Mouse (Mus musculus) heart, embryonic 15.5 days (tissue): Measurements from ENCODE around the gene Papss2. TPM values are rescaled to one million over a fixed set of nuclear protein-coding genes. Genes with fewer than 3 reads are reported as not detected.

Experiments
- ATAC-seq: fragments of 200-750 bp; cut with Nextera tagmentation; replicated peaks from 2 replicates; pipeline ENCODE4 v1.8.0; 2017; ENCODE audit warnings: low read depth, moderate TSS enrichment; ENCODE audit not compliant: insufficient number of reproducible peaks, insufficient read depth, low FRiP score
- H3K27ac ChIP-seq: fragments of 300-500 bp; sonication (generic); 2 replicates; pipeline ENCODE4 v1.5.1; 2015; ENCODE audit warnings: mild to moderate bottlenecking, inconsistent platforms
- H3K27me3 ChIP-seq: fragments of 300-500 bp; sonication (generic); 2 replicates; pipeline ENCODE4 v1.6.1; 2015; ENCODE audit warnings: inconsistent platforms
- H3K36me3 ChIP-seq: fragments of 300-500 bp; sonication (generic); 2 replicates; pipeline ENCODE4 v1.6.1; 2015; ENCODE audit warnings: mild to moderate bottlenecking, inconsistent platforms
- H3K4me1 ChIP-seq: fragments of 300-500 bp; sonication (generic); replicated peaks from 2 replicates; pipeline ENCODE4 v1.6.1; 2015; ENCODE audit warnings: inconsistent platforms
- H3K4me2 ChIP-seq: fragments of 300-500 bp; sonication (generic); 2 replicates; pipeline ENCODE4 v1.6.1; 2015; ENCODE audit warnings: inconsistent platforms, mild to moderate bottlenecking, moderate library complexity
- H3K4me3 ChIP-seq: fragments of 300-500 bp; sonication (generic); 2 replicates; pipeline ENCODE4 v1.5.1; 2015; ENCODE audit warnings: mild to moderate bottlenecking, inconsistent platforms
- H3K9ac ChIP-seq: fragments of 300-500 bp; sonication (generic); 2 replicates; pipeline ENCODE4 v1.6.1; 2015; ENCODE audit warnings: mild to moderate bottlenecking, inconsistent platforms
- H3K9me3 ChIP-seq: fragments of 300-500 bp; sonication (generic); replicated peaks from 2 replicates; pipeline ENCODE4 v1.6.1; 2016; ENCODE audit warnings: inconsistent platforms
- WGBS: fragments of 180-500 bp; shearing (Covaris S2); methylation state at CpG from one replicate; pipeline ENCODE4 v1.1.7; 2015; ENCODE audit warnings: mixed read lengths; 5-methylcytosine and 5-hydroxymethylcytosine counted together
- polyA plus RNA-seq: library from polyadenylated mRNA; unstranded; fragments of >200 nt; fragmentation: Nextera tagmentation; extraction: Ambion mirVana; gene quantifications from 2 replicates; pipeline ENCODE4 v1.2.1, GENCODE M21; 2015

The Papss2 gene
- polyA plus RNA-seq, result 6.7 and 7.8 TPM in 2 replicates

- under 1% methylated on average over 63 of the region's 64 CpGs for WGBS
- 0 out of 2 replicates have a peak, but pooled peaks cover 7% of the 10 kb centered on the region for H3K4me1 ChIP-seq
- H3K4me2 ChIP-seq, result peak within 1 kb of the TSS; percentile 93
- peak; percentile 87 for ATAC-seq
- H3K36me3 ChIP-seq, result no peaks in the 10 kb centered on the region
- H3K9ac ChIP-seq, result peak within 1 kb of the TSS; percentile 62
- H3K9me3 ChIP-seq, result no peaks in the 10 kb centered on the region
- H3K27ac ChIP-seq, result no peak within 1 kb of the TSS; the same call in 1 of the 2 replicates
- 0 out of 2 replicates have a peak, but pooled peaks cover 3% of the 10 kb centered on the region for H3K27me3 ChIP-seq
- peak within 1 kb of the TSS; percentile 74 for H3K4me3 ChIP-seq
Measured at GRCm38 (mm10) chr19:32595506-32596286, at the start of gene Papss2. Papss2 (plus strand) TSS chr19:32595790.

GRCm38 (mm10) chr19:32547396-32547795 lies 48.2 kb upstream of the Papss2 start:
- no peaks in the 10 kb centered on the region for H3K9me3 ChIP-seq
- no peak overlapping the region for H3K27ac ChIP-seq
- no peaks in the 10 kb centered on the region for H3K36me3 ChIP-seq
- H3K4me1 ChIP-seq, result no peaks in the 10 kb centered on the region
- 49% methylated on average over 3 of the region's 3 CpGs for WGBS
- no peak for ATAC-seq
- H3K4me2 ChIP-seq, result no peak overlapping the region
- H3K9ac ChIP-seq, result no peak overlapping the region
- no peak overlapping the region for H3K4me3 ChIP-seq
- no peaks in the 10 kb centered on the region for H3K27me3 ChIP-seq

- Histone ChIP-seq H3K9me3 (no peaks in the 10 kb centered on the region), H3K4me2 (no peak overlapping the region), H3K27ac (no peak overlapping the region), H3K27me3 (no peaks in the 10 kb centered on the region), H3K4me1 (no peaks in the 10 kb centered on the region), H3K4me3 (no peak overlapping the region), H3K9ac (no peak overlapping the region), H3K36me3 (no peaks in the 10 kb centered on the region)
- no peak for ATAC-seq
- 86% methylated on average over 15 of the region's 15 CpGs for WGBS
Measured at GRCm38 (mm10) chr19:32548202-32548601, 47.4 kb upstream of the Papss2 start.

- WGBS, result 67% methylated on average over 5 of the region's 5 CpGs
- Histone ChIP-seq H3K9ac (no peak overlapping the region), H3K4me2 (no peak overlapping the region), H3K4me1 (no peaks in the 10 kb centered on the region), H3K27ac (no peak overlapping the region), H3K36me3 (no peaks in the 10 kb centered on the region), H3K9me3 (no peaks in the 10 kb centered on the region), H3K4me3 (no peak overlapping the region), H3K27me3 (no peaks in the 10 kb centered on the region)
- ATAC-seq, result no peak
Measured at GRCm38 (mm10) chr19:32550446-32550845, 45.1 kb upstream of the Papss2 start.

DNA sequence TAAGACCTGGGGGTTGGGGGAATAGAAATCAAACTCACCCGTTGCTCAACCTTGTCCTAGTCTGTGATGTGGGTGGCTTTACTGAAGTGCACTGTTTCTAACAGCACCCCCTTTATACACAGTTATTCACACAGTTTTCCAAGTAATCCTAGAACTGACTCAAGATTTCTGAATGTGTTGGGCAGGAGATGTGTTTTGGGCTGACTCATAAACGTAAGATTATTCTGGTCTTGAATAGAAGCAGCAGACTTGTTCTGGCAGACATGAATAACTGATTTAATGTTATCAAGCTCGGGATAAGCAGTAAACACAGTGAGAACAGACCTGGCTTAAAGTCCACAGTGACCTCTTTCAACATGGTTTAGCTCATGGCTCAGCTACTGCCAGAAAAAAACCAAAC lies 44.1 kb upstream of the Papss2 start:
- Histone ChIP-seq H3K9me3 (no peaks in the 10 kb centered on the region), H3K27ac (no peak overlapping the region), H3K9ac (no peak overlapping the region), H3K4me1 (no peaks in the 10 kb centered on the region), H3K27me3 (no peaks in the 10 kb centered on the region), H3K4me3 (no peak overlapping the region), H3K36me3 (no peaks in the 10 kb centered on the region), H3K4me2 (no peak overlapping the region)
- no peak for ATAC-seq
- 53% methylated on average over 3 of the region's 3 CpGs for WGBS

DNA sequence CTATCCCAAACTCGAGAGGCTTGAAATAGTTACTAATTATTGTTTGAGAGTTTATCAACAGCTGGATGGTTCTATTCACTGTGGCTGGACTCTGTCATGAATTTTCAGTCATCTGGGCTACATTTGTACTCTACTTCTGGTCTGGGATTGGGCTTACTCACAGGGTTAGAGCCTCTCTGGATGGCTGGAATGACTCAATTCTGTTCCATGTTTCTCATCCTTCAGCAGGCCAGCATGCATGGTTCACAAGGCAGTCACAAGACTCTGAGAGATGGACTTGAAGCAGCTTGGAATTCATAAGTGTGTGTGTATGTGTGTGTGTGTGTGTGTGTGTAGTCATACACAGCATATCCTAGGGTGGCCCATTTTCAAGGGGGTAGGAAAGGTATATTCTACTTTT lies 43.5 kb upstream of the Papss2 start:
- H3K4me2 ChIP-seq, result no peak overlapping the region
- 57% methylated on average over 1 of the region's 1 CpGs for WGBS
- H3K4me1 ChIP-seq, result no peaks in the 10 kb centered on the region
- no peaks in the 10 kb centered on the region for H3K9me3 ChIP-seq
- no peak overlapping the region for H3K4me3 ChIP-seq
- no peak overlapping the region for H3K9ac ChIP-seq
- no peaks in the 10 kb centered on the region for H3K27me3 ChIP-seq
- no peak for ATAC-seq
- H3K36me3 ChIP-seq, result no peaks in the 10 kb centered on the region
- H3K27ac ChIP-seq, result no peak overlapping the region

- Histone ChIP-seq H3K27ac (no peak overlapping the region), H3K9ac (no peak overlapping the region), H3K4me3 (no peak overlapping the region), H3K4me2 (no peak overlapping the region), H3K27me3 (no peaks in the 10 kb centered on the region), H3K4me1 (no peaks in the 10 kb centered on the region), H3K9me3 (no peaks in the 10 kb centered on the region), H3K36me3 (no peaks in the 10 kb centered on the region)
- ATAC-seq, result no peak
- WGBS, result 61% methylated on average over 3 of the region's 3 CpGs
Measured at GRCm38 (mm10) chr19:32553310-32553709, 42.3 kb upstream of the Papss2 start.

DNA sequence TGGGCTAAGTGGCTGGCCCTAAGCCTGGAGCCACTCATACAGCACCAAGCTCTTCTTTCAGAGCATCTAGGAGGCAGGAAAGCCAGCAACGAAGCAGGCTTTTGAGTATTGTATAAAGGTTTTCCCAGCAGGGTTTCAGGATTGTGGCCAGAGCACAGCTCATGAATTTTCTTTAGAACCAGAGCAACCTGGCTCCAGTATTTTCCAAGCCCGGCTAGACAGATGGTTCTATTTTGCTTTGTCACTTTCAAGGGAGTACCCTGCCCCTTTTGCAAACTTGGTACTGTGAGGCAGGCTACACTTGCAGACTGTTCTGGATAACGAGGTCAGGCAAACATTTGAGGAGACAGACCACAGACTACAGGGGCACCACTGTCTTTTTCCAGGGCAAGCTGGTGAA lies 40.3 kb upstream of the Papss2 start:
- H3K4me3 ChIP-seq, result no peak overlapping the region
- H3K4me2 ChIP-seq, result no peak overlapping the region
- H3K36me3 ChIP-seq, result no peaks in the 10 kb centered on the region
- no peak; the same call in 1 of the 2 replicates for ATAC-seq
- no peaks in the 10 kb centered on the region for H3K27me3 ChIP-seq
- H3K9me3 ChIP-seq, result no peaks in the 10 kb centered on the region
- 43% methylated on average over 3 of the region's 3 CpGs for WGBS
- no peak overlapping the region for H3K27ac ChIP-seq
- no peak overlapping the region for H3K9ac ChIP-seq
- no peaks in the 10 kb centered on the region for H3K4me1 ChIP-seq

GRCm38 (mm10) chr19:32567025-32567424 lies 28.6 kb upstream of the Papss2 start:
- H3K27ac ChIP-seq, result no peak overlapping the region
- no peaks in the 10 kb centered on the region for H3K27me3 ChIP-seq
- H3K4me2 ChIP-seq, result no peak overlapping the region
- H3K36me3 ChIP-seq, result no peaks in the 10 kb centered on the region
- ATAC-seq, result no peak
- 78% methylated on average over 8 of the region's 8 CpGs for WGBS
- no peaks in the 10 kb centered on the region for H3K9me3 ChIP-seq
- no peak overlapping the region for H3K9ac ChIP-seq
- peaks cover 3% of the 10 kb centered on the region; the same call in 1 of the 2 replicates for H3K4me1 ChIP-seq
- H3K4me3 ChIP-seq, result no peak overlapping the region

DNA sequence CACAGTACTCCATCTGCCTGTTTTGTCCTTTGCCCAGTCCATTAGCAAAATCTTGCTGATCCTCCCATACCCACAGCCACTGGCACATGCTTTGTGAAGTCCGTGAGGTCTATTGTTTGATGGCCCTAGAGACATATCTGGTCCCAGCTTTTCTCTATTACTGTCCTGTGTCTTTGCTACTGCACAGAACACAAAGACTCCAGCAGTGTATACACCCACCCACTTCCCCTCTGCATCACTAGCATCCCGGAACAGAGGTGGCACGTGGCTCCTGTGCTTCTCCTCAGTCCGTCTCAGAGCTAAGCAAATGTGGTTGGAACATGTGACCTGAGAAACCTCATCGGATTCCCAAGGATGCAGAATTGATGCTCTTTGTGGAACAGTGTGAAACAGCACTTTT lies 28.1 kb upstream of the Papss2 start:
- H3K4me3 ChIP-seq, result no peak overlapping the region
- no peaks in the 10 kb centered on the region for H3K9me3 ChIP-seq
- H3K4me2 ChIP-seq, result no peak overlapping the region
- no peak overlapping the region for H3K9ac ChIP-seq
- 81% methylated on average over 5 of the region's 5 CpGs for WGBS
- ATAC-seq, result no peak
- no peaks in the 10 kb centered on the region for H3K27me3 ChIP-seq
- H3K27ac ChIP-seq, result no peak overlapping the region
- H3K36me3 ChIP-seq, result no peaks in the 10 kb centered on the region
- peaks cover 3% of the 10 kb centered on the region; the same call in 1 of the 2 replicates for H3K4me1 ChIP-seq

- Histone ChIP-seq H3K27me3 (no peaks in the 10 kb centered on the region), H3K4me2 (no peak overlapping the region), H3K27ac (no peak overlapping the region), H3K4me1 (peaks cover 3% of the 10 kb centered on the region; the same call in 1 of the 2 replicates), H3K9me3 (no peaks in the 10 kb centered on the region), H3K9ac (no peak overlapping the region), H3K36me3 (no peaks in the 10 kb centered on the region), H3K4me3 (no peak overlapping the region)
- WGBS, result 77% methylated on average over 3 of the region's 3 CpGs
- no peak for ATAC-seq
Measured at GRCm38 (mm10) chr19:32568470-32568869, 27.1 kb upstream of the Papss2 start.
